Mouse (Mus musculus): Measurements from ENCODE around the gene Ifna15.

GRCm38 (mm10) chr4:88513743-88514142, 44.3 kb downstream of the Ifna15 start:
- TF ChIP-seq CTCF (IDR thresholded peaks at IDR 0.05; ENCODE audit: extremely low read depth, insufficient read depth, insufficient read length, insufficient replicate concordance) (no peak), POLR2A (IDR thresholded peaks at IDR 0.05; ENCODE audit: low read depth, low read length) (no peak)

Data from spleen, adult 2 months (tissue).